Mouse (Mus musculus): Measurements from ENCODE around the gene Cyb5r3.

DNA sequence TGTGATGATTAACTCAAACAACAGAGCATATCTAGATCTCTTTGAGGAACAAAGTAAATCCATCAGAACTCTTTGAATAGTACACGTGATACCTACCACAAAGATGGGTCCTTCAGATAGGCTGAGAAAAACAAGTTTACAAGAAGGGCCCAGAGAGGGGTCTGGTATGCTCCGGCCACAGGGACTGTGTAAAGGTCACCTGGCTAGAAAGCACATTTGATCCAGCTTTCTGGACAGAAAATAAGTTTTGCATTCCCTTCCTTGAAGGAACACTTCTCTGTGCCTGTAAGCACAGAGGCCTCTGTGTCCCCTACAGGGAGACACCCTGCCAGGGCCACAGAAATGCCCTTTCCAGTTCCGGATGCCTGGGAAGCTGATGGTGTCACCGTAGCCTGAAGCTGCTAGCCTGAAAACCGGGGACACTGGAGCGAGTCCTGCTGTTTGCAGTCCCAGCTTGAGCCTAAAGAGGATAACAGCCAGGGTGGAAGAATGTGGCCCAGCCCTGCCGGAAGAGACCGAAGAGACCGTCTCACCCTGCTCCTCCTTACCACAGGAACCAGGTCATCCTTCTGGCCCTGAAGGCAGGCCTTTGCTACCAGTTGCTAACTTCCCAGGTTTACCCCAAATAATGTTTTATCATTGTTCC lies 48.1 kb upstream of the Cyb5r3 start:
- no peak for TF ChIP-seq ZC3H11A (IDR thresholded peaks at IDR 0.05; ENCODE audit: low read depth, low read length)
- no peak for TF ChIP-seq MAZ (IDR thresholded peaks at IDR 0.05; ENCODE audit: low read depth, low read length)
- no peak for TF ChIP-seq USF1 (IDR thresholded peaks at IDR 0.05; ENCODE audit: low read depth, low read length)
- TF ChIP-seq POLR2A (IDR thresholded peaks at IDR 0.05; ENCODE audit: low read depth, low read length), result no peak
- TF ChIP-seq SMC3 (IDR thresholded peaks at IDR 0.05; ENCODE audit: low read depth, low read length), result no peak
- no peak for TF ChIP-seq CTCF (conservative IDR thresholded peaks at IDR 0.05 in 1 of 2, IDR thresholded peaks at IDR 0.05 in 1 of 2; ENCODE audit: low read depth in 2 of 2, low read length in 2 of 2)
- TF ChIP-seq IRF4 (IDR thresholded peaks at IDR 0.05; ENCODE audit: low read depth, low read length), result no peak
- TF ChIP-seq MAFK (IDR thresholded peaks at IDR 0.05; ENCODE audit: insufficient replicate concordance, low read length), result no peak
- no peak for TF ChIP-seq MXI1 (IDR thresholded peaks at IDR 0.05; ENCODE audit: low read depth, low read length)
- TF ChIP-seq NELFE (IDR thresholded peaks at IDR 0.05; ENCODE audit: low read depth, low read length), result no peak
- TF ChIP-seq USF2 (conservative IDR thresholded peaks at IDR 0.05; ENCODE audit: low read depth, low read length), result no peak
- TF ChIP-seq BHLHE40 (IDR thresholded peaks at IDR 0.05; ENCODE audit: low read depth, low read length), result no peak
- no peak for TF ChIP-seq JUND (conservative IDR thresholded peaks at IDR 0.05; ENCODE audit: low read depth, low read length)
- no peak for TF ChIP-seq CHD2 (IDR thresholded peaks at IDR 0.05; ENCODE audit: low read length)
